Mouse (Mus musculus): ENCODE measurements around the gene Ak3. TPM values are rescaled to one million over a fixed set of nuclear protein-coding genes. Genes with fewer than 3 reads are reported as not detected.
A peak's percentile ranks its signal among the peaks of the same experiment; 100 is the strongest.

Ak3 gene
- polyA plus RNA-seq (2015; fragmentation: Nextera tagmentation; extraction: Ambion mirVana): 98.6 and 101 TPM in 2 replicates

DNA sequence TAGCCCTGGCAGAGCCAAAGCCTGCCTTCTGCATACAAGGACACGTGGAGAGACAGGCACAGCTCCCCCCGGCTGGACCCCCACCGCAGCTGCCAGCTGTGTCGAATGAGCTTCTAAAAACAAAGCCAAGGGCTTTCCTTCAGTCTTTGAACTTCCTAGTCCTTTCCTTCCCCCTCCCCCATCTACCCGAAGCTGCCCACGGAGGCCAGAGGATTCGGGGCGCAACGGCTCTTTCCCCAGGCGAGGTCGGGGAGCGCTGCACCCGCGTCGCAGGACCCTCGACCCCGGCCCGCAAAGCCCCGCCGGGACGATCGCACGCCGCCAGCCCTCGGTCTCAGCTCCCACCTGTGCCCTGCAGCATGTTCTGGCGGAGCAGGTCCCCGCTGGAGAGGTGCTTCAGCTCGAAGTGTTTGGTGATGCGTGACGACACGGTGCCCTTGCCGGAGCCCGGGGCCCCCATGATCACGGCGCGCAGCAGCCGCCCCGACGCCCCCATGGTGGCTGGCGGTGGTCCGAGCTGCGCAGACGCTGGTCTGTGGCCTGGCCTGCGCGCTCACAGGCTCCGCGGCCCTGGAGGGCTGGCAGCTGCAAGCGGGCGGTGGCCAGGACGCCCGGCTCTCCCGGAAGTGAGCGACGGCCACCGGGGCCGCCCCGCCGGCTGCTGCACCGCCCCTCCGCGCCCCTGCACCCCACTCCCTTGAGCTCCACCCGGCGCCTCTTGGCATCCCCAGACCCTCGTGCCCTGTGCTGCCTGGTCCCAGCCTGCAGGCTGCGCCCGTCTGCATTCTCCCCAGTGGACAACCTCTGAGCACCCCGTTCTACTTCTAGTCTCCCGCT lies at the start of gene Ak3:
TSS of gene Ak3 (minus strand) at position 628 of the 837 bp plus-strand sequence.
- ATAC-seq: peak; percentile 92
- H3K27ac ChIP-seq: peak within 1 kb of the TSS; percentile 80
- H3K4me2 ChIP-seq (replicated peaks): peak within 1 kb of the TSS; percentile 82
- H3K4me3 ChIP-seq (replicated peaks): peak within 1 kb of the TSS; percentile 69
- H3K36me3 ChIP-seq: no peaks in the 10 kb centered on the region
- H3K27me3 ChIP-seq (replicated peaks): no peaks in the 10 kb centered on the region
- peak within 1 kb of the TSS; percentile 89 for H3K9ac ChIP-seq
- WGBS: under 1% methylated on average over 65 of the region's 68 CpGs
- no peaks in the 10 kb centered on the region for H3K9me3 ChIP-seq
- H3K4me1 ChIP-seq (replicated peaks): peaks cover 14% of the 10 kb centered on the region; the same call in 1 of the 2 replicates

DNA sequence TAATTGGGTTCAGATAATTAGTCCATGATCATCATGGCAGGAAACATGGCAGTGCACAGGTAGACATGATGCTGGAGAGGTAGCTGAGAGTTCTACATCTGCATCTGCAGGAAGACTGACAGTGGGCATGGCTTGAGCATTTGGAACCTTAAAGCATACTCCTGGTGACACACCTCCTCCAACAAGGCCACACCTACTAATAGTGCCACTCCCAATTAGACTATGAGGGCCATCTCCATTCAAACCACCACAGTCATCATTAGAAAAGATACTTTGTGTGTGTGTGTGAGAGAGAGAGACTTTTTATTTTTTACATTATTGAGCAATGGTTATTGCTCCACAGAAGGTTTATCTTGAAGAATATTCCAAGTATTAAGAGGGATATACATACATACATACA lies 44.4 kb upstream of the Ak3 start:
- no peaks in the 10 kb centered on the region for H3K4me1 ChIP-seq (replicated peaks)
- no peaks in the 10 kb centered on the region for H3K9me3 ChIP-seq
- H3K27me3 ChIP-seq (replicated peaks): no peaks in the 10 kb centered on the region
- ATAC-seq: no peak
- H3K9ac ChIP-seq: no peak overlapping the region
- H3K27ac ChIP-seq: no peak overlapping the region
- H3K36me3 ChIP-seq: no peaks in the 10 kb centered on the region
- H3K4me2 ChIP-seq (replicated peaks): no peak overlapping the region
- H3K4me3 ChIP-seq (replicated peaks): no peak overlapping the region

DNA sequence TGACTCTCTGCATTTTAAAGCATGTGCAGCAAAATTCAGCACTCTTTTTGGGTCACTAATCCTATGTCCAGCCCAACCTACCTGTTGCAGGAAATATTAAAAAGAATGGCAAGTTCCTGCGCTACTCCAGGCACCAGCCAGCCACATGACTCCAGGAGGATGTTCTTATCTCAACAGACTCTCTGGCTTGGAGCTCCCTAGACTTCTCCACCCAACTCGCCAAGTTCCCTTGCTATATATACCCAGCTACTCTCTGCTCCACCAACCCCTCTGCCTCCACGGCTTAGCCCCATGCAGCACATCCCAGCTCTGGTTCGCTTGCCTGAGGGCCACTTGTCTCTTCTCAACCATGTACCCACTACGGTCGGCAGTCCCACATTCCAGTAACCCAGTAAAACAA lies 40.9 kb upstream of the Ak3 start:
- Histone ChIP-seq H3K36me3 (no peaks in the 10 kb centered on the region), H3K4me2 (replicated peaks) (no peak overlapping the region), H3K4me3 (replicated peaks) (no peak overlapping the region), H3K27ac (no peak overlapping the region), H3K27me3 (replicated peaks) (no peaks in the 10 kb centered on the region), H3K9ac (no peak overlapping the region), H3K9me3 (no peaks in the 10 kb centered on the region), H3K4me1 (replicated peaks) (no peaks in the 10 kb centered on the region)
- ATAC-seq: no peak
- 75% methylated on average over 6 of the region's 6 CpGs for whole genome bisulfite sequencing

DNA sequence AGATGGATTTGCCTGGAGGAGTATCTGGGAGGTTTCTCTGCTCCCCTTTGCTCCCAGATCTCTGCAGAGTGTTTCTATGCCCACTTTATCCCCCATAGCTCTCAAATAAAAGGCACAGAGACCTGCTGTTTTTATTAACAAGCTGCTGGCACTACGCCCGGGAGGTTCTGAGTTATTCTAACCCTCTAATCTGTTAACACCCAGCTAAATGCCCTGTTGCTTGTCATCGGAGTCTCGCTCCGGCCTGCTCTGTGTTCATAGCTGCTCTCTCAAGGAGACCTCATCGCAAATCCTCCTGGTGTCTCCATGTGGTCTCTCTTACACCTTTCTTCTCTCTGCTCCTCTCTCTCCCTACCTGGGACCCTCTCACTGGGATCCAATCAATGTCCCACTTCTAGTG lies 27.0 kb upstream of the Ak3 start:
- Histone ChIP-seq H3K4me3 (replicated peaks) (no peak overlapping the region), H3K4me1 (replicated peaks) (no peaks in the 10 kb centered on the region), H3K36me3 (no peaks in the 10 kb centered on the region), H3K4me2 (replicated peaks) (no peak overlapping the region), H3K9me3 (no peaks in the 10 kb centered on the region), H3K27me3 (replicated peaks) (no peaks in the 10 kb centered on the region), H3K9ac (no peak overlapping the region), H3K27ac (no peak overlapping the region)
- no peak for ATAC-seq
- WGBS: 67% methylated on average over 6 of the region's 6 CpGs

DNA sequence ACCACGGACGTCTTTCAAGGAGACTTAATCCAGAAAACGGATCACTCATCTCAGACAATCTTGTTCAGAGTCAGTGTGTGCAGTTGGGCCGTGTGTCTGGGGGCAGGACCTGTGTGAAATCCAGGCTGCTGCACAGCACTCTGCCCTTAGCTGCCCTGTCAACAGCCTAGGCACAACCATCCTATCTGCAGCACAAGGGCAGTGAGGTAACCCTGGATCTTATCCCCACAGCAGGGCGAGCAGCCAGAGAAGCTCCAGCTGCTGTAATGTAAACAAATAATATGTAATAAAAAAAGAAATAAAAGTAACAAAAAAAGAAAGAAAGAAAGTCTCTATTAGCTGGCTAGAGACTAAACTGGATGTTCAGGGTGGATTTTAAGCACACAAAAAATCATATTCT lies 21.4 kb upstream of the Ak3 start:
- ATAC-seq: no peak
- WGBS: 56% methylated on average over 5 of the region's 5 CpGs
- H3K27ac ChIP-seq: no peak overlapping the region

DNA sequence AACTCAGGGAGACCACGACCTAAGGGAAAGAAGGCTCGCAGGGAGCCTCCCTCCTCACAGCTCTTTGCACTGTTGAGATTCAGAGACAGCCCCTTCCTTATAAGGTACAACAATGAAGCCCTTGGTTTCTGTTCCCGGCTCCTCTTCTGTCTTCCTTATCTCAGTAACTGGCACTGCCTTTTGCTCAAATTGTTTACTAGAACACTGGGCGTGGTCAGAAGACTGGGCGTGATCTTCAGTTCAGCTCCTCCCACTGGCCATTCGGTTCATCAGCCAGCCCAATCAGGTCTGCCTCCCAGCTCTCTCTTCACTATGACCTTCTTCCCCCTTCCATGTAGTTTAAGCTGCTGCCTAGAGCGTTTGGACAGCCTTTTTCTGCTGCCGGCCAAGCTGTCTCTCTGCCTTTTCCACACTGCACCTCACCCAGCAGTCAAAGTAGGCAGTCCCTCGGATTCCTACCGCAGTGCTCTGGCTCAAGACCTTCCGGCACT lies 19.3 kb upstream of the Ak3 start:
- peaks cover 15% of the 10 kb centered on the region for H3K4me1 ChIP-seq (replicated peaks)
- no peaks in the 10 kb centered on the region for H3K9me3 ChIP-seq
- 13% methylated on average over 11 of the region's 11 CpGs for WGBS
- H3K36me3 ChIP-seq: no peaks in the 10 kb centered on the region
- peak overlapping the region; percentile 28; the same call in 1 of the 2 replicates for H3K9ac ChIP-seq
- ATAC-seq: peak; percentile 75
- no peaks in the 10 kb centered on the region for H3K27me3 ChIP-seq (replicated peaks)
- peak overlapping the region; percentile 52 for H3K4me2 ChIP-seq (replicated peaks)
- H3K4me3 ChIP-seq (replicated peaks): peak overlapping the region; percentile 20
- peak overlapping the region; percentile 56 for H3K27ac ChIP-seq

More for the DNA sequence above, 21.4 kb upstream of the Ak3 start:
- Histone ChIP-seq H3K27me3 (replicated peaks) (no peaks in the 10 kb centered on the region), H3K9me3 (no peaks in the 10 kb centered on the region), H3K4me1 (replicated peaks) (peaks cover 15% of the 10 kb centered on the region), H3K9ac (no peak overlapping the region), H3K4me2 (replicated peaks) (no peak overlapping the region), H3K36me3 (no peaks in the 10 kb centered on the region), H3K4me3 (replicated peaks) (no peak overlapping the region)

DNA sequence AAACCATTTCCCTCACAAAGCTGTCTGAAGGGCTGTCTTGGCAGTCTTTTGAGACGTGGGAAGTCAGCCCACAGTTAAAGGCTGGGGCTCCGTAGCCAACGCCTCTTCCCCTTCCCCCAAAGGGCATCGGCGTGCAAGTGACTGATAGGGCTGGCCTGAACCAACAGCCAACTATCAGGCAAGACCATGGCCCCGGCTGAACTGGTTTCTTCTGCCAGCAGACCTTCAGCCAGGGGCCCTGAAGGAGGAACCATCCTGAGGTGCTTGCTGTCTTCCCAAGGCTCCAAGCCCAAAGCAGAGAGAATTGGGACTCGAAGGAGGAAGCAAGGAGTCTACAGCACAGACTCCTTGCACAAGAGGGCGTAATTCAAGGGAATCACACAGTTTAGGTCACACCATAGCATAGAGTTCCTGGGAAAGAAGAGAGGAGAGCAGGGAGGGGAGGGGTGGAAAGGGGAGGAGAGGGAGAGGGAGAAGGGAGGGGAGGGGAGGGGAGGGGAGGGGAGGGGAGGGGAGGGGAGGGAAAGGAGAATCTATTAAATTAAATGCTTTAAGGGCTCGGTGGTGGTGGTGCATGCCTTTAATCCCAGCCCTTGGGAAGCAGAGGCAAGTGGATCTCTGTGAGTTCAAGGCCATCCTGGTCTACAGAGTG lies 16.8 kb upstream of the Ak3 start:
- H3K9me3 ChIP-seq: no peaks in the 10 kb centered on the region
- peaks cover 19% of the 10 kb centered on the region for H3K4me1 ChIP-seq (replicated peaks)
- no peaks in the 10 kb centered on the region for H3K27me3 ChIP-seq (replicated peaks)
- H3K4me3 ChIP-seq (replicated peaks): no peak overlapping the region
- no peaks in the 10 kb centered on the region for H3K36me3 ChIP-seq
- WGBS: 65% methylated on average over 9 of the region's 9 CpGs
- no peak overlapping the region for H3K9ac ChIP-seq
- H3K27ac ChIP-seq: no peak overlapping the region
- H3K4me2 ChIP-seq (replicated peaks): 0 out of 2 replicates have a peak overlapping the region, but pooled peaks have one; percentile 32
- ATAC-seq: peak; percentile 61

DNA sequence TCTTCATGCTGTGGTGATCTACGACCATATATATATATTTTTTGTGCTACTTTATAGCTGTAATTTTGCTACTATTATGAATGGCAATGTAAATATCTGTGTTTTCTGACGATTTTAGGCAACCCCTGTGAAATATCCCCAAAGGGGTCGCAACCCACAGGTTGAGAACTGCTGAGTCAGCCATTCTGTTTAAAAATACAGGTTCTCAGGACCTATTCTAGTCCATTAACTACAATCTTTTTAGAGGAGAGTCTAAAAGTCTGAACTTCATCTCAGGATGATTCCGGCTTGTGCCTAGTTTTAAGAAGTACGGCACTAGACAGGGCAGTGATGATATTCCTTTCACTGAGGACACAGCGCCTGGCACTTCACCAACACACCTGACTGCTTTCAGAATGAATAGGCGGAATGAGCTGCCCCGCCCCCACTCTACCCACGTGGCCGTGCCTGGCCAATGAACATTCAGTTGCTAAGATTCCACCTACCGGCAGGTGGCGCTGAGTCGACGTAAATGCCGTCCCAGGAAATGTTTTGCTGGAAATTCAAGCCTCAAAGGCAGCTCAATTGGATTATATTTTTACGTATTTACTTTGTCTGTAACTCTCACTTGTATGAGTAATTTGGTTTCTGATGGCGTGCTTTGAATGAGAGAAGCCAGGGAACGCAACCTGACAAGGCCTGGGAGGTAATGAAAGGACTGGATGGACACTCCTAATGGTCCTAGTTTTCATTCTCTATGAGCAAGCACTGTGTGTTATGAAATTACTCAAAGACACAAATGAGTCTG lies 16.0 kb upstream of the Ak3 start:
- H3K36me3 ChIP-seq: no peaks in the 10 kb centered on the region
- H3K4me2 ChIP-seq (replicated peaks): peak overlapping the region; percentile 45
- peak; percentile 76 for ATAC-seq
- no peak overlapping the region for H3K27ac ChIP-seq
- no peaks in the 10 kb centered on the region for H3K27me3 ChIP-seq (replicated peaks)
- no peak overlapping the region for H3K9ac ChIP-seq
- WGBS: 16% methylated on average over 18 of the region's 18 CpGs
- no peak overlapping the region for H3K4me3 ChIP-seq (replicated peaks)
- peaks cover 13% of the 10 kb centered on the region; the same call in 1 of the 2 replicates for H3K4me1 ChIP-seq (replicated peaks)
- no peaks in the 10 kb centered on the region for H3K9me3 ChIP-seq

DNA sequence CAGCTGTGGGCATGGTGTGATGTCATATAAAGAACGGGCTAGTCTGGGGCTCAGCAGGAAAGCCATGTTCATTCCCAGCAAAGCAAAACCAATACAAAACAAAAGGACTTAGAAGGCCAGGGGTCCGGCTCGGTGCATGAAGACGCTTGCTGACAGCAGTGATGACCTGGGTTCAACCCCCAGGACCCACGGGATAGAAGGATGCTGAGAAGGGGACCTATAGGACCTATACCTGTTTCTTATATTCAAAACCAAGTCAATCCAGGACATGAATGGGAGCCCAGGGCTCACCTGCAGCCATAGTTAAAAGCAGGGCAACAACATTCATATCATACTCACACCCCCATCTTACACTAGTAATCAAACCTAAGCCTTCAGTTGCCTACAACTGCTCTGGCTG lies 15.2 kb upstream of the Ak3 start:
- Histone ChIP-seq H3K36me3 (no peaks in the 10 kb centered on the region), H3K9ac (no peak overlapping the region), H3K4me3 (replicated peaks) (no peak overlapping the region), H3K9me3 (no peaks in the 10 kb centered on the region), H3K4me1 (replicated peaks) (peaks cover 13% of the 10 kb centered on the region; the same call in 1 of the 2 replicates), H3K27me3 (replicated peaks) (no peaks in the 10 kb centered on the region), H3K27ac (no peak overlapping the region), H3K4me2 (replicated peaks) (no peak overlapping the region)
- ATAC-seq: no peak
- 86% methylated on average over 5 of the region's 5 CpGs for WGBS

DNA sequence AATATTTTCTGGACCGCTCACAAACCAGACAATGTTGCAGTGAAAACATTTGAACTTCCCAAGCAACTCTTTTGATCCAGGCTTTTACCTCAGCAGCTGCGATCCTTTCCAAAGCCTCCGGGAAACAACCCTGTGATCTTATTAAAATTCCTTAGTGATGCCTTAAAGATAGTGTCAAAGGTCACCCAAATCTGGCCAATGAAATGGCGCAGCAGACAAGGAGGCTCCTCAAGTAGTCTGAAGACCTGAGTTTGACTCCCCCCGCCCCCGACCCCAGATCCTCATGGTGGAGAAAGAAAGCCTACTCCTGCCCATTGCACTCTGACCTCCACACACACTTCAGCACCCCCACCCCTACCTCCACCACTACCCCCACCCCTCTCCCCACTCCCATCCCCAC lies 12.5 kb upstream of the Ak3 start:
- Histone ChIP-seq H3K27ac (no peak overlapping the region), H3K4me2 (replicated peaks) (no peak overlapping the region), H3K9ac (no peak overlapping the region), H3K9me3 (no peaks in the 10 kb centered on the region), H3K36me3 (no peaks in the 10 kb centered on the region), H3K27me3 (replicated peaks) (no peaks in the 10 kb centered on the region), H3K4me1 (replicated peaks) (0 out of 2 replicates have a peak, but pooled peaks cover 7% of the 10 kb centered on the region), H3K4me3 (replicated peaks) (no peak overlapping the region)
- WGBS: 34% methylated on average over 6 of the region's 6 CpGs
- no peak for ATAC-seq

DNA sequence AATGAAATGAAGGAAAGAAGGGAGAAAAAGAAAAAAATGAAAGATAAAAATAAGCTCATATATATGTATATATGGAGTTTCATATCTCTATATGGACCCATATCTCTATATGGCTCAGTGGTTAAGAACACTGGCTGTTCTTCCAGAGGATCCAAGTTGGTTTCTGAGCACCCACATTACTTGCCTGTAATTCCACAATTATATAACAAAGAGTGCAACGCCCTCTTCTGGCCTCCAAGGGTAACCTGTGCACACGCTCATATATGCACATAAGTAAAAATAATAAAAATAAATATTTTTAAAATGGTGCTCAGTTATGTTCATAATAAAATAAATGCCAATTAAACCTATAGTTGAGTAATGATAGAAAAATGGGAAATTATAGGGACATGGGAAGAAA lies 11.9 kb upstream of the Ak3 start:
- Histone ChIP-seq H3K4me3 (replicated peaks) (no peak overlapping the region), H3K9ac (no peak overlapping the region), H3K27me3 (replicated peaks) (no peaks in the 10 kb centered on the region), H3K4me1 (replicated peaks) (0 out of 2 replicates have a peak, but pooled peaks cover 7% of the 10 kb centered on the region), H3K9me3 (no peaks in the 10 kb centered on the region), H3K4me2 (replicated peaks) (no peak overlapping the region), H3K27ac (no peak overlapping the region), H3K36me3 (no peaks in the 10 kb centered on the region)
- 79% methylated on average over 2 of the region's 2 CpGs for whole genome bisulfite sequencing
- ATAC-seq: no peak

DNA sequence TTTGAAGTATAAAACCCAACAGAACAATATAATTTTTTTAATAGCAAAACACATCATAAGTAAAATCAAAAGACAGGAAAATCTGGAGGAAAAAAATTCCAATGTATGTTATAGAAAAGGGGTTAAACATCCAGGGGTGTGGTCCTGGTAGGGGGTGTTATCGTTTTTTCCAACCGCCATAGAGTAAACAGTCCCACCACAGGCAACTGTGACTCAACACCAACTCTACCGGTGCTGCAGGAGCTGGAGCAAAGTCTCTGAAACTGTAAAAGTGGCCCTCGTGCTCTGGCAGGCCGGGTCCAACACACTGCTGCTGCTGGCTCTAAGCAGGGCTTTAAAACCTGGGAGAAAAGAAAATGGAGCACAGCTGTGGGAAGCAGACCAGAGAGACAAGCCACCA lies 11.0 kb upstream of the Ak3 start:
- H3K27ac ChIP-seq: no peak overlapping the region
- no peaks in the 10 kb centered on the region for H3K36me3 ChIP-seq
- H3K9me3 ChIP-seq: no peaks in the 10 kb centered on the region
- H3K4me1 ChIP-seq (replicated peaks): 0 out of 2 replicates have a peak, but pooled peaks cover 4% of the 10 kb centered on the region
- H3K4me3 ChIP-seq (replicated peaks): no peak overlapping the region
- H3K4me2 ChIP-seq (replicated peaks): no peak overlapping the region
- no peaks in the 10 kb centered on the region for H3K27me3 ChIP-seq (replicated peaks)
- H3K9ac ChIP-seq: no peak overlapping the region
- ATAC-seq: no peak
- WGBS: 70% methylated on average over 5 of the region's 5 CpGs
